Mouse (Mus musculus) heart, adult 2 months (tissue): Measurements from ENCODE around the gene Nrf1. TPM values are rescaled to one million over a fixed set of nuclear protein-coding genes. Genes with fewer than 3 reads are reported as not detected.

Source experiments
- DNase-seq, 2 experiments: peaks; one replicate each; pipeline ENCODE4 v3.0.0; 2021
- H3K27ac ChIP-seq: fragments of 200-600 bp; 2 replicates; pipeline ENCODE4 v1.8.1; 2022
- H3K27me3 ChIP-seq: fragments of 200-500 bp; 2 replicates; pipeline ENCODE4 v1.6.1; 2012; ENCODE audit warnings: mild to moderate bottlenecking, low read length, inconsistent platforms, mixed read lengths; ENCODE audit not compliant: control insufficient read depth, insufficient read depth
- H3K36me3 ChIP-seq: fragments of 200-500 bp; 2 replicates; pipeline ENCODE4 v1.6.1; 2012; ENCODE audit warnings: low read length, inconsistent platforms; ENCODE audit not compliant: control insufficient read depth, insufficient read depth
- H3K4me1 ChIP-seq: fragments of 200-500 bp; 2 replicates; pipeline ENCODE4 v1.6.1; 2011; ENCODE audit warnings: low read length; ENCODE audit not compliant: control insufficient read depth, insufficient read depth
- H3K4me3 ChIP-seq: fragments of 200-600 bp; 2 replicates; pipeline ENCODE4 v1.8.1; 2022
- H3K79me2 ChIP-seq: fragments of 200-500 bp; replicated peaks from 2 replicates; pipeline ENCODE4 v1.6.1; 2012; ENCODE audit warnings: mild to moderate bottlenecking, inconsistent platforms, low read length, moderate library complexity, mixed read lengths; ENCODE audit not compliant: control insufficient read depth, insufficient read depth
- H3K9ac ChIP-seq: fragments of 200-500 bp; 2 replicates; pipeline ENCODE4 v1.6.1; 2012; ENCODE audit warnings: low read depth, mild to moderate bottlenecking, control low read depth, inconsistent platforms, low read length, mixed read lengths
- CTCF ChIP-seq: fragments of 200-600 bp; IDR thresholded peaks from 2 replicates; pipeline ENCODE4 v1.8.1; 2022; ENCODE audit warnings: antibody characterized with exemption, mild to moderate bottlenecking, moderate library complexity
- EP300 ChIP-seq: fragments of 200-500 bp; IDR thresholded peaks from 2 replicates; pipeline ENCODE4 v1.6.1; 2011; ENCODE audit warnings: low read depth, low read length, control low read depth; ENCODE audit not compliant: insufficient read depth
- POLR2A ChIP-seq: fragments of 200-500 bp; IDR thresholded peaks from 2 replicates; pipeline ENCODE4 v1.6.1; 2011; ENCODE audit warnings: mild to moderate bottlenecking, low read depth, low read length, control low read depth; ENCODE audit not compliant: insufficient read depth
- WGBS: fragments of 180-500 bp; shearing (Covaris S2); methylation state at CpG from one replicate; pipeline ENCODE4 v1.1.7; 2018; 5-methylcytosine and 5-hydroxymethylcytosine counted together
- intact Hi-C: fragments of 180-260 bp; cut with DNase I; formaldehyde crosslinking; loops from one replicate; pipeline ENCODE4 v1.15.1; 2025
- polyA plus RNA-seq: library from polyadenylated mRNA; depleted of rRNA; stranded (reverse); fragments of >200 nt; gene quantifications from 2 replicates; pipeline ENCODE4 v1.2.3, GENCODE M21; 2012
- total RNA-seq, 2 experiments: library from RNA; stranded (reverse); gene quantifications; 2 replicates each; pipeline ENCODE4 v1.2.3; 2021

The Nrf1 gene
- total and polyA plus RNA-seq, 3 experiments, result 12.7 to 13.9 (median 12.8) TPM

DNA sequence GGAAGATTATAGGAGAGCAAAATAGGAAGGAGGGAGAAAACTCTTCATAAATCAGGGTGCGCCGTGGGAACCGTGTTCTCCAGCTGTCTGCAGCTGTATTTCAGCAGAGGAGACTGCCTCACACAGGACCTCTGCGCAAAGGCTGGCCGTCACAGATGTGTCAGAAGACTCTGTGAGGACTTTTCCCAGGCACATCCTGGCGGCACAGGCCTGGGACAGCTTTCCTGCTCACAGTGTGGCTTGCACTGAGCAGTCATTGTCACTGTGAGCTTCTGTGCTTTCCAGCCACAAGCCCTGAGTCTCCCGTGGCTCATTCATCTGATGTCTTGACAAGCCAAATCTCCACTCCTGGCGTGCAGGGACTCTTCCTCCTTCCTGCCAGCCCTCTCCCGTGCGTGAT, 104.9 kb downstream of the Nrf1 start:
- Histone ChIP-seq H3K36me3 (no peaks in the 10 kb centered on the region), H3K27me3 (no peaks in the 10 kb centered on the region), H3K27ac (no peak overlapping the region), H3K4me3 (no peak overlapping the region), H3K4me1 (no peaks in the 10 kb centered on the region), H3K79me2 (no peaks in the 10 kb centered on the region), H3K9ac (no peak overlapping the region)
- TF ChIP-seq CTCF (no peak), EP300 (no peak), POLR2A (no peak)
- DNase-seq, result no peak
- 68% methylated on average over 10 of the region's 10 CpGs for WGBS
- intact Hi-C loops, result no loop called here

DNA sequence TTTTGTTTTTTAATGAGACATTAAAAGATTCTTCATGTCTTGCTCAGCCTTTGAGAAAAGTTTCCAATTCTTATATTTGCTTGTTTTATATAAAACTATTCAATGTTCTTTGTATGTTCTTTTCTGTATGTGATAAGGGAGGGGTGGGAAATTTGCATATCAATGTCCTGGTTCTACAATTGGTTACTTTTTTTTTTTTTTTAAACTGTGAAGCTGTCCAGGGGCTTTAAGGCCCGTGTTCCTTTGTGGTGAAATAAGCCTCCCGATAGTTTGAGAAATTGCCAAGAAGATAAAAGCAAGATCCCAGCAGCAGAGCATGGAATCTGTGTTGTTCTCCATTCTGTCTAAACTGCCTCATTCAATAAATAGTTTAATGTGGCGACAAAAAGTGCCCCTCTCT, 105.3 kb downstream of the Nrf1 start:
- no peaks in the 10 kb centered on the region for H3K4me1 ChIP-seq
- no peak for TF ChIP-seq POLR2A
- TF ChIP-seq EP300, result no peak
- TF ChIP-seq CTCF, result no peak
- no peak overlapping the region for H3K4me3 ChIP-seq
- H3K27ac ChIP-seq, result no peak overlapping the region
- no peaks in the 10 kb centered on the region for H3K79me2 ChIP-seq
- intact Hi-C loops, result no loop called here
- H3K27me3 ChIP-seq, result no peaks in the 10 kb centered on the region
- no peaks in the 10 kb centered on the region for H3K36me3 ChIP-seq
- H3K9ac ChIP-seq, result no peak overlapping the region
- DNase-seq, result no peak
- WGBS, result 59% methylated on average over 3 of the region's 3 CpGs

DNA sequence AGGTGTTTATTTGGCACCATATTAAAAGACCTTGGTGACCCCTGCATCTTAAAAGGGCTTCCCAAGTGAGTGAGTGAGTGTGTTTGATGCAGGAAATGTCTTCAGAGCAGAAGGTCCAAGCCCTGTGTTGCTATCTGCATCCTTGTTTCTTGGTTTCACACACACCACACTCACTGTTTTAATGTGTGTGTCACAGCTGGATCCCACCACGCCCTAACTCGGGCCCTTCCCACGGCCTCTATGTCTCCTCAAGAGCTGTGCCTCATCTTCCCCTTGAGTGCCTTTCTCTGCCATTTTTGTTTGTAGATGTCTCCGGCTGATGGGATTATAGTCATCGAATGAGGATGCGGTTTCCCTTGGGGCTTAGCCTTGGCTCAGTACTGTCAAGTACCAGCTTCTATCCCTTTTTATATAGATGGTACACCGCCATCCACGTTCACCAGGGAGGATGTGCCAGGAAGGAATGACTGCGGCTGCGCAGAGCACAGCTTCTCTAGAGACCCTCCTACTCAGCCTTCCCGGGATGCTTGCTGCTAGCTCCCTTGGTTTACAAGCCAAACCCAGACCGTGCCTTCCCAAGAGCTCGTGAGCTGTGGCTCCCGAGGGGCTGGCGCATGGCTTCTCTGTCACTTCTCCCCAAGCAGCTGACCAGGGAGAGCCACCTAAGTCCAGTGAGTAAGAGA, 106.1 kb downstream of the Nrf1 start:
- Histone ChIP-seq H3K4me1 (no peaks in the 10 kb centered on the region), H3K9ac (no peak overlapping the region), H3K4me3 (no peak overlapping the region), H3K79me2 (no peaks in the 10 kb centered on the region), H3K27me3 (no peaks in the 10 kb centered on the region), H3K27ac (no peak overlapping the region), H3K36me3 (no peaks in the 10 kb centered on the region)
- DNase-seq, result no peak
- 96% methylated on average over 15 of the region's 15 CpGs for WGBS
- TF ChIP-seq EP300 (no peak), CTCF (no peak), POLR2A (no peak)
- intact Hi-C loops, result no loop called here

DNA sequence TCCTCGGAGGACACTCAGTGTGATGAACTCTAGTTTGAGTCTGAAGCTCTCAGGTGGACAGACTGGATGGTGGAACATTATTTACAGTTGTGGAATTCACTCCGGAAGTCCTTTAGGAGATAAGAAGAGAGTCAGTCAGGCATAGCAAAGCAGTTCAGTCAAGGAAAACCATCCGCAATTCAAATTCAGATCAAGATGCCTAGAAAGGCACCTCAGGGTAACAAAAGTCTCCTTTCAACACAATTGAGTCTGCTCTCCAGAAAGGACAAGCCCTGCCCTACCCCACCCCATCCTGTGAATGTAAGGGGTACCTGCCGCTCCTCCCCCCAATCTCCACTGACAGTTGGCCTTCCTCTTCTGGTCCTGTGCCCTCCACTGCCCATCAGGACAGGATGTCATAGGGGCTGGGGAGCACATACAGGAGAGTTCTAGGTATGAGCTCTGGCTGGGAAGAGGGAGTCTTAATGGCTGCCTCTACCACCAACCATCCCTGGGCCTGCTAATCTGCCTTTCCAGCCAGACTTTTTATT, 111.8 kb downstream of the Nrf1 start:
- Histone ChIP-seq H3K36me3 (no peaks in the 10 kb centered on the region), H3K27ac (no peak overlapping the region), H3K27me3 (no peaks in the 10 kb centered on the region), H3K4me1 (peaks cover 2% of the 10 kb centered on the region; the same call in 1 of the 2 replicates), H3K9ac (no peak overlapping the region), H3K4me3 (no peak overlapping the region), H3K79me2 (no peaks in the 10 kb centered on the region)
- DNase-seq, result no peak
- WGBS, result 65% methylated on average over 4 of the region's 4 CpGs
- intact Hi-C loops, result no loop called here
- TF ChIP-seq EP300 (no peak), CTCF (no peak), POLR2A (no peak)

DNA sequence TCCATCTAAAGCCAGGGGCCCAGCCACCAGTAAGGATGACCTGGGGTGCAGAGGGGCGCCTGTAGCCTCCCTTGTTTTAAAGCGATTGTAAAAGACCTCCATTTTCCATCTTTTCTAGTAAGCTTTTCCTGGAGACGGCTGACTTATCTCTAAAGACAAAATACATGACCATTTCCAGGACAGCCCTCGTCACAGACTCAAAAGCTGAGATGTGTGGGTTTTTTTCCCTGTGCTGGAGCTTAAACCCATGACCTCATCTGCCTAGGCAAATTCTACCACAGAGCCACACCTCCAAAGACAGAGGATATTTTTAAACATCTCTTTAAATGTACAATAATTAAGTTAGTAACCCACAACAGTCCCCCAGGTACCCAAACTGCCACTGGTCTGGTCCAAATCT, 112.6 kb downstream of the Nrf1 start:
- H3K4me1 ChIP-seq, result peaks cover 2% of the 10 kb centered on the region; the same call in 1 of the 2 replicates
- WGBS, result 63% methylated on average over 4 of the region's 4 CpGs

DNA sequence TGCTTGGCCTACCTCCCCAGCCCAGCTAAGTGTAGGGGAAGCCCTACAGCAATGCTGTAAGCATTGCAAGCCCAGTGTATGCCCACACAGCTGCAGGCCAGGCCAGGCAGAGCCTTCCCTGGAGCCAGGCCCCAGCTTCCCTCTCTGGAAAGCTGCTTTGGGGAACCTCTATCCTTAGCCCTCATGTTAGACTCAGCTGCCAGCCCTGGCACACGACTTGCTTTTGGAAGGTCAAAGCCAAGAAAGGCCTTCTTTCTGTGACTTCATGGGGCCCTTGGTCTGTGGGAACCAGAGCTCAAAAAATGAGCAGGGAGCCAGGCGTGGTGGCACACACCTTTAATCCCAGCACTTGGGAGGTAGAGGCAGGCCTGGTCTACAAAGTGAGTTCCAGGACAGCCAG, 113.8 kb downstream of the Nrf1 start:
- H3K9ac ChIP-seq, result no peak overlapping the region
- no peaks in the 10 kb centered on the region for H3K79me2 ChIP-seq
- TF ChIP-seq EP300 (no peak), CTCF (no peak)
- no peaks in the 10 kb centered on the region for H3K36me3 ChIP-seq
- no peak overlapping the region for H3K27ac ChIP-seq
- peaks cover 2% of the 10 kb centered on the region; the same call in 1 of the 2 replicates for H3K4me1 ChIP-seq
- no peak for DNase-seq
- no peak overlapping the region for H3K4me3 ChIP-seq
- intact Hi-C loops, result no loop called here
- WGBS, result 65% methylated on average over 2 of the region's 2 CpGs
- no peaks in the 10 kb centered on the region for H3K27me3 ChIP-seq

More for the DNA sequence above, 112.6 kb downstream of the Nrf1 start:
- no peaks in the 10 kb centered on the region for H3K79me2 ChIP-seq
- no peak for TF ChIP-seq EP300
- no peak for TF ChIP-seq POLR2A
- no peak for TF ChIP-seq CTCF
- intact Hi-C loops, result no loop called here
- H3K27ac ChIP-seq, result no peak overlapping the region
- H3K9ac ChIP-seq, result no peak overlapping the region
- no peaks in the 10 kb centered on the region for H3K36me3 ChIP-seq
- no peak for DNase-seq
- no peaks in the 10 kb centered on the region for H3K27me3 ChIP-seq
- H3K4me3 ChIP-seq, result no peak overlapping the region
